Mouse (Mus musculus) cerebral cortex, adult 2 months (tissue): ENCODE measurements around the gene Them7.

ENCODE experiments used
- WGBS: fragments of 180-500 bp; shearing (Covaris S2); methylation state at CpG from one replicate; pipeline ENCODE4 v1.1.7; 2018; 5-methylcytosine and 5-hydroxymethylcytosine counted together

Gene Them7

DNA sequence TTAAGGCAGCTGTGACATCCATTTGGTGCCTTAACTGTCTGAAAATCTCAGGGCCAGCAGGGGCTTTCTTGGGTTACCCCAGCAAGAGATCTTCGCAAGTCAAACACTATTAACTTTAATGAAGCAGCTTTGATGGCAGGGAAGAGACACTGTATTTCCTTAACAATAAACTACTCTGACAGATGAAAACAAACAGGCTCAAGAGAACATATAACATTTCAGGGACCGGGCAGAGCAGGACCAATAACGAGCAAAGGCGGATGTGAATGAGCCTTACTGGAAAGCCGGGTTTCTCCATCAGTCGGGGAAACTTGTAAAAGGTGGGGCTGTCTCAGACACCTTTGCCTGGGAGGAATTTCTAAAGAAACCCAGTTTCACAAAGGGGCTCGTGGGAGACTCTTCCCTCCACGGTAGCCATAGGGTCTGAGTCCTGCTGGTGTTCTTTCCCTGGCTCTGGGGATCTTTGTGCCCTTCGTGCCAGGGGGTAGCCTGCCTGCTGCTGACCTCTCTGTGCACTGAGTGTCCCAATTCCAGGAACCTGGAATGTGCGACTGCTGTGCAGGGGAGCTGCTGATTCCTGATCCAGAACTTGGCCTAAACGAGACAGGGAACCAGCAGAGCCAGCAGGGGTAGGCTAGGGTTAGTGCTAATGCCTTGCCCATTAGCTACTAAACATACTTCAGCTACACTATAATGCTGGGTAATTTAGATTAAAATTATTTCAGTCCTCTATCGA is 11.4 kb downstream of the Them7 start:
- WGBS = 75% methylated on average over 12 of the region's 12 CpGs

DNA sequence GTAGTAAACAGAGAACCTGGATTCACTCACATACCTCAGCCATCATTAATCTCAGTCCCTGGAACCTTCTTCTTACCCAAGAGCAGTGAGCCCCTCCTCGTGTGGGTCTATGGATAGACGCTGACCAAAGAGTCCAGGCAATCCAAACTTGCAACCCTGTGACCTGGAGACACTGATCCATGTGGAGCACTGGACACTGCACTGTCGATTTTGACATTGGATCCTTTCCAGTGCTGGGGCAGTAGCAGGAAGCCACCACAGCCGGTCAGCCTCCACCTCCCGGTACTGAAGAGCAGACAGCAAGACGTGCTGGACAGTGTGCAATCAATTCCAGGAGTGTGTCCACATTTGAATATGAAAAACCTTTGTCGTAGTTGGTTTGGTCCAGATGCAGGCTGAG is 13.3 kb downstream of the Them7 start:
- WGBS = 64% methylated on average over 7 of the region's 7 CpGs

GRCm38 (mm10) chr2:105237841-105238240 is 13.7 kb downstream of the Them7 start:
- WGBS = 89% methylated on average over 2 of the region's 2 CpGs

GRCm38 (mm10) chr2:105238775-105239174 is 14.7 kb downstream of the Them7 start:
- 17% methylated on average over 3 of the region's 3 CpGs for WGBS

DNA sequence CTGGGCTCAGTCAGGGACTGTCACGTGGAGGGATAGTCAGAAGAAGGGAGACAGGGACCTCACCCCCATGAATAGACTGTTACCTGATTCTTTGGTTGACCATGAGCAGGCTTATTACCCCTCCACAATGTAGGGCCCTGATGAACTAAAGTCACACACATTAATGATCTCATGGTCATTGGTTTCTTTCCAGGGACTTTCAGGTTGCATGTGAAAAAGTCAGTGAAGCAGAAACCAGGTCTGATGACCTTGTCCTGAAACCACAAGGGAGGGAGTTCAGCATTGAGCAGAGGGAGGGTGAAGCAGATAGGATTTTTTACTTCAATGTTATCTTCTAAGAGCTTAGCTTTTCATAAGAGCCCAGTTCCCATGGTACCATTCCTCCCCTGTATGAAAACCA is 16.5 kb downstream of the Them7 start:
- WGBS = 78% methylated on average over 1 of the region's 1 CpGs

- 82% methylated on average over 7 of the region's 7 CpGs for WGBS
Measured at GRCm38 (mm10) chr2:105242940-105243339, 18.8 kb downstream of the Them7 start.

- WGBS = 78% methylated on average over 13 of the region's 13 CpGs
Measured at GRCm38 (mm10) chr2:105244733-105245132, 20.6 kb downstream of the Them7 start.

DNA sequence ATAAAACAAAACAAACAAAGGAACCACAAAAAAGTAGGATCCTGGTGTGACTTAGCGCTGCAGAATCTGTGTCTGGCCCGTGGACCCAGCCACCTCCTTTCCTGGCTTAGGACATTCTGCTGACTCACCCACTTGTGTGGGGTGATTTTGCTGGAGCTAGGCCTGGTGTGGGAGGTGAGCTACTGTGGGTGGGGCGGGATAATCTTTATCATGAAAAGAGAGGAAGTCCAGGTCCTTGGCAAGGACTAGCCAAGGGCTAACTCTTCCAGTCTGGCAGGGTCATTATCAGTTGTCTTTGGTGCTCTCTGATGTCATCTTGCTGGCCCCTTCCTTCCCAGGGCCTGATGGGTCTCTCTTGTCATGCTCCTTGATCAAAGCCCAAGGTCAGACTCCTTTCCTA is 27.9 kb downstream of the Them7 start:
- WGBS = 67% methylated on average over 3 of the region's 3 CpGs

DNA sequence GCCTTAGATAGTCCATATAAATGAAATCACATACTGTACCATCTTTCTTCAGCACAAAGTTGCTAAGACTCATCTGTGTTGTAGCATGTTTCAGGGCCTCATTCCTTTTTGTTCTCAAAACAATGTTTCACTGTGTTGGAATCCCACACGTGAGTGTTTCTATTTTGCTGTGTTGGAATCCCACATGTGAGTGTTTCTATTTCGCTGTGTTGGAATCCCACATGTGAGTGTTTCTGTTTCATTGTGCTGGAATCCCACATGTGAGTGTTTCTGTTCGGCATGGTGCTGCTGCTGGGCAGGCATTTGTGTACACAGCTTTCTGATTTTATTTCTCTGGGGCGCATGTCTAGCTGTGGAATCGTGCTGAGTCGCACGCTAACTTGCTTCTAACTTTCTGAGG is 28.7 kb downstream of the Them7 start:
- 71% methylated on average over 7 of the region's 7 CpGs for WGBS

DNA sequence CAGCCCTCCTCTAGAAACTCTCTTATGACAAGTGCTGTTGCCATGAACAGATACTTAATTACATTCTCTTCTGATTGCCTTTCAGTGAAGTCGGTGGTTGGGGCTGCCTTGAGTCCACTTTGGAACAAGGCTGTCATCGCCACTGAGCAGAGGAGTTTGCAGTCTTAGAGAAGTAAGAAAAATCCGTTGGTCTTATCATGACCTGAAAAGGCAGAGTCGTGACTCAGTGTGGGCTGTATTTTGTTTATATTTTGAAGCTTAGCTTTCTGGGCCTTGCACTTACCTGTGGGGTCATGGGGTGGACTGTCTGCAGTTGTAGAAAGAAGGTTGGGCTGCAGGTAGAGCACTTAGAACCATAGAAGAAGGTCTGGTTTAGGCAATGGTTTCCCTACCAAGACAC is 31.3 kb downstream of the Them7 start:
- 71% methylated on average over 4 of the region's 4 CpGs for WGBS

DNA sequence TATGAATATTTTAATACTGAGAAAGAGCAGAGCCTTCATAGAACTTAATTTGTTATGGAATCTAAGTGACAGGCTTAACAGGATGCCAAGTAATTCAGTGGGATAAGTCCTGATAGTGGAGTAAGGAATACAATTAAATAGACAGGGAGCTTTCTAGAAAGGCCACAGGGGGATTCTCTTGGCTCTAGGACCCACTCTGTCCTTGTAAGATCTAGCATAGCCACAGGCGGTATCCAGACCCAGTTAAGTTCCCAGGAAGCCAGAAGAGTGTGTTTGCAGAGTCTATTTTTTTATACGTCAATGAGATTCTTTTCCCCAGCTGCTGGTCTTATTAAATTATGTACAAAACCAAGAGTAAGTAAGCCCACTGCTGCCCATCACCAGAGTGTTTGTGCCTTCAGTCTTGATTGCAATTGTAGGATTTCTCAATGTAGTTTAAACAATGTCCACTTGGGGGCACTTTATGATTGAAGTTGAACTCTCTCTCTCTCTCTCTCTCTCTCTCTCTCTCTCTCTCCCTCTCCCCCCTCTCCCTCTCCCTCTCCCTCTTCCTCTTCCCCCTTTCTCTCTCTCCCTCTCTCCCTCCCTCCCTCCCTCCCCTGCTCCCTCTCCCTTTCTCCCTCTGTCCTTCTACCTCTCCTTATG is 32.4 kb downstream of the Them7 start:
- 63% methylated on average over 2 of the region's 2 CpGs for WGBS

DNA sequence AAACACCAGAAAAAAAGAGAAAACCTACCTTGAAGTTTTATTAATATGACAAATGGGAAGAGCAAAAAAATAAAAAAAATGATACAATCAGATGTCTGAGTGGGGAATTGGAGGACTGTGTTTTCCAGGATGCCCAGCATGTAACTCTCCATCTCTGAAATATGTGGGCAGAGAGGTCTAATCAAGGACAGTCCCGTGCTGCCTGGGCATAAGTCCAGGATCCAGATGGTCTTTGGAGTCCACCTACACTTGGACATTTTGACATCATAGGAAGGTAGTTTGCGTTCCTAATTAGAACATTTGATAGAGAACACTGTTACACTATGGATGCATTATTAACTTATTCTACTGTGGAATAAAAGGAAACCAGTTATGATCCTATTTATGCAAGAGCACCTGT is 33.3 kb downstream of the Them7 start:
- WGBS = 27% methylated on average over 2 of the region's 2 CpGs

- 66% methylated on average over 11 of the region's 11 CpGs for WGBS
Measured at GRCm38 (mm10) chr2:105261335-105261734, 37.2 kb downstream of the Them7 start.

DNA sequence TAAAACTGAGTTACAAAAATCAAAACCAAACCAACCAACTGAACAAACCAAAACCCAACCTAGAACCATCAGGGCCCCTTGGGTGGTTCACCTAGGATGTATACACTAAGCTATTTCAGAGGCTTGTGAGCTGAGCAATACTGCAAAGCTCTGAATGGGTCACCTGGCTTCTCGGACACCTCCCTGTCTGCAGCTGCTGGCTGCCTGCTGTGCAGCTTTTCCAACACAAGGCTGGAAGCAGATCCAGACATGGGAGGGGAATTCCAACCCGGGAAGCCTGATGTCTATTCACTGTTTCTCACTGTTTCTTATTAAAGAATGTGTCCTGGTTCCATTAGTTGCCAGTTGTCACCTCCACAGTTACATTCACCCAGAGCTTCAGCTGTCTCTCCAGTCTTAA is 39.1 kb downstream of the Them7 start:
- WGBS = 37% methylated on average over 2 of the region's 2 CpGs

GRCm38 (mm10) chr2:105282407-105283077 is 58.4 kb downstream of the Them7 start:
- 40% methylated on average over 6 of the region's 6 CpGs for WGBS

DNA sequence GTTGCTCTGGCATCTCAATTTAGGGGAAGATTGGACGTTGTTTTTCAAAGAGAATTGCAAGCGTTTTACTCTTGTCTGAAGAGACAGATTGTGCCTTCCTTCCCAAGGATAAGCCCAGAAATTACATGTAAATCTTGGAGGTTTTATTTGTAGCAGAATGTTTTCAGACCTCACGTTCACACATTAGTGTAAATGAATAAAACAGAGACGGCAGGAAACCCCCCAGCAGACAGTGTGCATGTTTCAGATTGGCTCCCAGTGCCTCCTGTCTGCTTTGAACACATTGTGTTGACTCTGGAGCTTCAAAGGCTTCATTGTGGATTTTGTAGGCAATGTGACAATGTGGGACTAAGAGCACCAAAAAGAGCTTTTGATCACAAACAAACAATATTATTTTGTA is 60.7 kb downstream of the Them7 start:
- 44% methylated on average over 4 of the region's 4 CpGs for WGBS

DNA sequence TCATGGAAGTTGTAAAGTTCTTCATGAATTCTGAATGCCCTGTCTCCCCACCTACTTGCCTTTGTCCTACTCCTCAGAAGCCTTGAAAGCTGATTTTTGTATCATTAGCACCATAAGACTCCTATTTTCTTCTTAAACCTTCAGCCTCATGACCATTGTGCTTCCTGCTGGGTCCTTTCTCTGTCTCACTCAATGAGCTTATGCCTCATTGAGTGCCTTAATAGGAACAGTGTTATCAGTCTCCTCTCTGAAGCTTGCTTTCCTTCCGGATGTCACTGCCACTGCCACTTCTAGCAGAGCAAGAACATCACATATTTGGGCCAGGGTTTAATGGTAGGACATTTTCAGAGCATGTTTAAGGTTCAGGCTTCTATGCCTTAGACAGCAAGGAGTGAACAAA is 71.7 kb downstream of the Them7 start:
- 67% methylated on average over 1 of the region's 1 CpGs for WGBS

- 96% methylated on average over 1 of the region's 1 CpGs for WGBS
Measured at GRCm38 (mm10) chr2:105298888-105299287, 74.8 kb downstream of the Them7 start.

DNA sequence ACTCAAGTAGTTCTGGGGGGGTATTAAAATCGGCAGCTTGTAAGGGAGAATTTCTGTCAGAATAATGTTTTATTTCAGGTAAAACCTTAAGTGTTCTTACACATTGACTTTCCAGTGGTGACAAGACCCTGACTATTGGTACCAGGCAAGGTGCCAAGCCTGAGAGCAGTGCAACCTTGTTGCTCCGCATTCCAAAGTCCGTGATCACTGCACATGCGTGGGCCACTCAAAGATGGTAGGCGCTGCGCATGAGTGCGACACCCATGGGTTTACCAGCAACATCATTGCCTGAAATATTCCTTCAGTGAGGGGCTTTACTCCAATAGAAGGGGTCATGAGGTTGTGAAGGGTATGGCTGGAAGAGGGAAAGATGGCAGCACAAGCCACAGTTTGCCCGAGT is 77.0 kb downstream of the Them7 start:
- WGBS = 97% methylated on average over 8 of the region's 8 CpGs

- WGBS = 67% methylated on average over 10 of the region's 10 CpGs
Measured at GRCm38 (mm10) chr2:105301531-105301930, 77.4 kb downstream of the Them7 start.

GRCm38 (mm10) chr2:105303962-105304514 is 79.9 kb downstream of the Them7 start:
- 52% methylated on average over 6 of the region's 6 CpGs for WGBS

GRCm38 (mm10) chr2:105305876-105306275 is 81.8 kb downstream of the Them7 start:
- 90% methylated on average over 6 of the region's 6 CpGs for WGBS

DNA sequence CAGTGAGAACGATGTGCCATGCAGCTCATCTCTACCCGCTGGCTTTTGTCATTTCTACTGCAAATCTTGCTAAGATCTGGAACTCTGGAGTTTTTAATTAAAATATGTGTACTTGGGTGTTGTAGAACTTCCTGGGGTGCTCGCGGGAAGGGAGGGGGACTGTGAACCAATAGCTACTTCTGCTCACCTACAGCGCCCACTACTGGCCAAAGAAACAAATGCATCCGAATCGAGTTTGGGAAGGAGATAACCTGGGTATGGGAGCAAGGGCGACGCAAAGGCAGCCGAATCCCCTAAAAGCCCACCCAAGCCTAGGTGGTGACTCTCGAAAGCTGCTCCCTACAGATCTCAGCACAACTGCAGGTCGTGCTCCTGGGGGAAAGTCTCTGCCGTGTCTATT is 87.3 kb downstream of the Them7 start:
- 43% methylated on average over 13 of the region's 13 CpGs for WGBS
